Mouse (Mus musculus) MN1 (cell line): ENCODE results near the gene Usp18.

Experiments
- DNase-seq: peaks from one replicate; pipeline ENCODE4 v3.0.0-alpha.2; 2016; ENCODE audit warnings: low spot score

Usp18 gene

GRCm38 (mm10) chr6:121303466-121304220 lies 57.9 kb downstream of the Usp18 start:
- no peak for DNase-seq

- no peak for DNase-seq
These were observed 58.9 kb downstream of the Usp18 start for GRCm38 (mm10) chr6:121304630-121305029.

GRCm38 (mm10) chr6:121305571-121305970 lies 59.9 kb downstream of the Usp18 start:
- DNase-seq: no peak

- no peak for DNase-seq
These were observed 65.3 kb downstream of the Usp18 start for GRCm38 (mm10) chr6:121310984-121311383.

- no peak for DNase-seq
These were observed 73.4 kb downstream of the Usp18 start for GRCm38 (mm10) chr6:121319099-121319498.
